Mouse (Mus musculus) brain, embryonic 14.5 days (tissue): Measurements from ENCODE around the gene Cyp4f37. TPM values are rescaled to one million over a fixed set of nuclear protein-coding genes. Genes with fewer than 3 reads are reported as not detected.
A peak's percentile ranks its signal among the peaks of the same experiment; 100 is the strongest.

Experiments
- DNase-seq: peaks from one replicate; pipeline ENCODE4 v3.0.0-alpha.2; 2011; ENCODE audit warnings: low read depth
- CTCF ChIP-seq: fragments of 200-500 bp; IDR thresholded peaks from 2 replicates; pipeline ENCODE4 v1.5.1; 2012; ENCODE audit warnings: inconsistent platforms, mild to moderate bottlenecking, moderate library complexity, borderline replicate concordance; ENCODE audit not compliant: insufficient read depth, insufficient read length; ENCODE audit errors: extremely low read depth
- POLR2A ChIP-seq: fragments of 200-500 bp; IDR thresholded peaks from 2 replicates; pipeline ENCODE4 v1.6.1; 2012; ENCODE audit warnings: mild to moderate bottlenecking, inconsistent platforms, borderline replicate concordance; ENCODE audit not compliant: poor library complexity, insufficient read depth, insufficient read length, severe bottlenecking; ENCODE audit errors: extremely low read depth
- polyA plus RNA-seq: library from polyadenylated mRNA; depleted of rRNA; stranded (reverse); fragments of >200 nt; gene quantifications from 2 replicates; pipeline ENCODE4 v1.2.3, GENCODE M21; 2012; rRNA removed

Cyp4f37 gene
- polyA plus RNA-seq, 1 experiment = not detected

- DNase-seq = no peak
- TF ChIP-seq CTCF (no peak), POLR2A (no peak)
These were observed 15.2 kb downstream of the Cyp4f37 start for GRCm38 (mm10) chr17:32636341-32636740.

GRCm38 (mm10) chr17:32637151-32637550, 16.0 kb downstream of the Cyp4f37 start:
- no peak for TF ChIP-seq CTCF
- DNase-seq = no peak

GRCm38 (mm10) chr17:32646631-32647030, 25.5 kb downstream of the Cyp4f37 start:
- no peak for DNase-seq
- TF ChIP-seq POLR2A (no peak), CTCF (no peak)

- no peak for TF ChIP-seq POLR2A
- TF ChIP-seq CTCF = no peak
- no peak for DNase-seq
These were observed 32.8 kb downstream of the Cyp4f37 start for GRCm38 (mm10) chr17:32653860-32654259.

GRCm38 (mm10) chr17:32657041-32657440, 35.9 kb downstream of the Cyp4f37 start:
- no peak for TF ChIP-seq CTCF
- TF ChIP-seq POLR2A = no peak
- no peak for DNase-seq

- DNase-seq = no peak
- TF ChIP-seq CTCF (no peak), POLR2A (no peak)
These were observed 37.1 kb downstream of the Cyp4f37 start for GRCm38 (mm10) chr17:32658246-32658645.

- no peak for TF ChIP-seq CTCF
- no peak for TF ChIP-seq POLR2A
- DNase-seq = peak; percentile 49
These were observed 37.6 kb downstream of the Cyp4f37 start, which contains the start of gene Cyp4f40 for GRCm38 (mm10) chr17:32658712-32659111. Cyp4f40 (plus strand) TSS chr17:32658900.

GRCm38 (mm10) chr17:32673976-32674375, 52.9 kb downstream of the Cyp4f37 start:
- DNase-seq = no peak
- TF ChIP-seq POLR2A (no peak), CTCF (no peak)

GRCm38 (mm10) chr17:32676040-32676635, 55.0 kb downstream of the Cyp4f37 start:
- peak; percentile 43 for DNase-seq
- TF ChIP-seq CTCF = no peak
- TF ChIP-seq POLR2A = no peak

GRCm38 (mm10) chr17:32680404-32680803, 59.3 kb downstream of the Cyp4f37 start:
- TF ChIP-seq CTCF = peak; percentile 70
- no peak for TF ChIP-seq POLR2A
- DNase-seq = peak; percentile 74

- TF ChIP-seq CTCF = no peak
- DNase-seq = peak; percentile 69
These were observed 64.1 kb downstream of the Cyp4f37 start, which contains the start of gene Cyp4f15 for GRCm38 (mm10) chr17:32685048-32685750. Cyp4f15 (plus strand) TSS chr17:32685627.

Other genes with a start within 250 kb of the Cyp4f37 start
- gene Wiz, start 231.9 kb upstream of the Cyp4f37 start, polyA plus RNA-seq = 84.1 and 102 TPM in 2 replicates
- gene Rasal3, start 217.7 kb upstream of the Cyp4f37 start, polyA plus RNA-seq = 0.63 and 0.82 TPM in 2 replicates
- gene Pglyrp2, start 197.1 kb upstream of the Cyp4f37 start, polyA plus RNA-seq = 0.05 TPM in 1 of 2 replicates, not detected in the other
- gene Cyp4f39, start 168.6 kb upstream of the Cyp4f37 start, polyA plus RNA-seq = 0.59 and 0.62 TPM in 2 replicates
- 13.4 and 14.5 TPM in 2 replicates for gene Cyp4f17, start 115.3 kb upstream of the Cyp4f37 start, polyA plus RNA-seq
- 21.6 and 37.0 TPM in 2 replicates for gene Cyp4f16, start 84.8 kb upstream of the Cyp4f37 start, polyA plus RNA-seq
- gene Cyp4f40, start 37.6 kb downstream of the Cyp4f37 start, polyA plus RNA-seq = 0.14 TPM in 1 of 2 replicates, not detected in the other
- 2.4 and 3.1 TPM in 2 replicates for gene Cyp4f15, start 64.3 kb downstream of the Cyp4f37 start, polyA plus RNA-seq
- 31.3 and 34.6 TPM in 2 replicates for gene Zfp871, start 167.0 kb downstream of the Cyp4f37 start, polyA plus RNA-seq
- 21.9 and 40.7 TPM in 2 replicates for gene Zfp811, start 188.6 kb downstream of the Cyp4f37 start, polyA plus RNA-seq
- 18.4 and 19.9 TPM in 2 replicates for gene Zfp799, start 209.0 kb downstream of the Cyp4f37 start, polyA plus RNA-seq